Mouse (Mus musculus): ENCODE results near the gene Zfp958. TPM values are rescaled to one million over a fixed set of nuclear protein-coding genes. Genes with fewer than 3 reads are reported as not detected.
A peak's percentile ranks its signal among the peaks of the same experiment; 100 is the strongest.

Gene Zfp958
- polyA plus RNA-seq, 1 experiment from 2014 or later = 16.4 TPM

GRCm38 (mm10) chr8:4675191-4676003, 62.4 kb downstream of the Zfp958 start:
- no peak for TF ChIP-seq CTCF (IDR thresholded peaks at IDR 0.05; ENCODE audit: low read depth)
- no peak overlapping the region for H3K4me2 ChIP-seq (ENCODE audit: low read length)

GRCm38 (mm10) chr8:4676586-4676985, 63.6 kb downstream of the Zfp958 start:
- no peaks in the 10 kb centered on the region for H3K36me3 ChIP-seq (ENCODE audit: insufficient read depth, low read length)
- DNase-seq (ENCODE audit: low spot score) = no peak

More at GRCm38 (mm10) chr8:4675191-4676003, 62.4 kb downstream of the Zfp958 start:
- Histone ChIP-seq H3K36me3 (ENCODE audit: insufficient read depth, low read length) (no peaks in the 10 kb centered on the region), H3K9ac (ENCODE audit: low read depth, low read length) (no peak overlapping the region), H3K4me3 (replicated peaks; ENCODE audit: low read depth, low read length) (no peak overlapping the region), H3K9me3 (replicated peaks; ENCODE audit: low read length) (no peaks in the 10 kb centered on the region), H3K27me3 (ENCODE audit: insufficient read depth, low read length) (no peaks in the 10 kb centered on the region), H3K27ac (no peak overlapping the region), H3K4me1 (replicated peaks; ENCODE audit: insufficient read depth, low read length) (no peaks in the 10 kb centered on the region)
- DNase-seq (ENCODE audit: low spot score) = no peak
- no peak for ATAC-seq (replicated peaks; ENCODE audit: low FRiP score, low read depth)
- 88% methylated on average over 17 of the region's 17 CpGs for WGBS

GRCm38 (mm10) chr8:4677265-4678217, 64.6 kb downstream of the Zfp958 start:
- DNase-seq (ENCODE audit: low spot score) (peak; percentile 100), ATAC-seq (replicated peaks; ENCODE audit: low FRiP score, low read depth) (peak; percentile 95)
- peak overlapping the region; percentile 56 for H3K4me2 ChIP-seq (ENCODE audit: low read length)
- no peaks in the 10 kb centered on the region for H3K27me3 ChIP-seq (ENCODE audit: insufficient read depth, low read length)
- H3K9ac ChIP-seq (ENCODE audit: low read depth, low read length) = peak overlapping the region; percentile 63
- no peaks in the 10 kb centered on the region for H3K4me1 ChIP-seq (replicated peaks; ENCODE audit: insufficient read depth, low read length)
- TF ChIP-seq CTCF (IDR thresholded peaks at IDR 0.05; ENCODE audit: low read depth) = peak; percentile 41
- H3K9me3 ChIP-seq (replicated peaks; ENCODE audit: low read length) = no peaks in the 10 kb centered on the region
- H3K4me3 ChIP-seq (replicated peaks; ENCODE audit: low read depth, low read length) = peak overlapping the region; percentile 58
- no peaks in the 10 kb centered on the region for H3K36me3 ChIP-seq (ENCODE audit: insufficient read depth, low read length)
- peak overlapping the region; percentile 96 for H3K27ac ChIP-seq
- under 1% methylated on average over 72 of the region's 72 CpGs for WGBS

More at GRCm38 (mm10) chr8:4676586-4676985, 63.6 kb downstream of the Zfp958 start:
- Histone ChIP-seq H3K27me3 (ENCODE audit: insufficient read depth, low read length) (no peaks in the 10 kb centered on the region), H3K4me3 (replicated peaks; ENCODE audit: low read depth, low read length) (peak overlapping the region; percentile 58; the same call in 1 of the 2 replicates), H3K9ac (ENCODE audit: low read depth, low read length) (no peak overlapping the region), H3K27ac (no peak overlapping the region), H3K4me1 (replicated peaks; ENCODE audit: insufficient read depth, low read length) (no peaks in the 10 kb centered on the region), H3K9me3 (replicated peaks; ENCODE audit: low read length) (no peaks in the 10 kb centered on the region), H3K4me2 (ENCODE audit: low read length) (peak overlapping the region; percentile 56)
- TF ChIP-seq CTCF (IDR thresholded peaks at IDR 0.05; ENCODE audit: low read depth) = no peak
- whole genome bisulfite sequencing = 94% methylated on average over 7 of the region's 7 CpGs
- no peak for ATAC-seq (replicated peaks; ENCODE audit: low FRiP score, low read depth)

- H3K4me2 ChIP-seq (ENCODE audit: low read length) = peak overlapping the region; percentile 56
- no peaks in the 10 kb centered on the region for H3K36me3 ChIP-seq (ENCODE audit: insufficient read depth, low read length)
- H3K4me3 ChIP-seq (replicated peaks; ENCODE audit: low read depth, low read length) = peak overlapping the region; percentile 58
- H3K27me3 ChIP-seq (ENCODE audit: insufficient read depth, low read length) = no peaks in the 10 kb centered on the region
- no peaks in the 10 kb centered on the region for H3K9me3 ChIP-seq (replicated peaks; ENCODE audit: low read length)
- ATAC-seq (replicated peaks; ENCODE audit: low FRiP score, low read depth) = peak; percentile 75
- no peak for TF ChIP-seq CTCF (IDR thresholded peaks at IDR 0.05; ENCODE audit: low read depth)
- H3K27ac ChIP-seq = peak overlapping the region; percentile 96
- peak overlapping the region; percentile 63 for H3K9ac ChIP-seq (ENCODE audit: low read depth, low read length)
- WGBS = 1% methylated on average over 37 of the region's 37 CpGs
- DNase-seq (ENCODE audit: low spot score) = peak; percentile 95
- H3K4me1 ChIP-seq (replicated peaks; ENCODE audit: insufficient read depth, low read length) = no peaks in the 10 kb centered on the region
Observed at GRCm38 (mm10) chr8:4678218-4678907, 65.4 kb downstream of the Zfp958 start.

- WGBS = 80% methylated on average over 8 of the region's 8 CpGs
- H3K4me3 ChIP-seq (replicated peaks; ENCODE audit: low read depth, low read length) = peak overlapping the region; percentile 58
- TF ChIP-seq CTCF (IDR thresholded peaks at IDR 0.05; ENCODE audit: low read depth) = no peak
- peak overlapping the region; percentile 56 for H3K4me2 ChIP-seq (ENCODE audit: low read length)
- no peaks in the 10 kb centered on the region for H3K27me3 ChIP-seq (ENCODE audit: insufficient read depth, low read length)
- H3K4me1 ChIP-seq (replicated peaks; ENCODE audit: insufficient read depth, low read length) = no peaks in the 10 kb centered on the region
- H3K9ac ChIP-seq (ENCODE audit: low read depth, low read length) = no peak overlapping the region
- no peak for ATAC-seq (replicated peaks; ENCODE audit: low FRiP score, low read depth)
- H3K36me3 ChIP-seq (ENCODE audit: insufficient read depth, low read length) = no peaks in the 10 kb centered on the region
- H3K27ac ChIP-seq = peak overlapping the region; percentile 96
- peak; percentile 17 for DNase-seq (ENCODE audit: low spot score)
- H3K9me3 ChIP-seq (replicated peaks; ENCODE audit: low read length) = no peaks in the 10 kb centered on the region
Observed at GRCm38 (mm10) chr8:4678908-4679545, 66.1 kb downstream of the Zfp958 start.
